Mouse (Mus musculus) olfactory bulb, adult 2 months (tissue): ENCODE measurements around the gene Gusb.

Source experiments
- CTCF ChIP-seq: fragments of 200-500 bp; IDR thresholded peaks from 2 replicates; pipeline ENCODE4 v1.5.1; 2012; ENCODE audit warnings: low read depth, mild to moderate bottlenecking, low read length, moderate library complexity; ENCODE audit not compliant: insufficient read depth
- POLR2A ChIP-seq: fragments of 200-500 bp; IDR thresholded peaks from 2 replicates; pipeline ENCODE4 v1.6.1; 2012; ENCODE audit warnings: mild to moderate bottlenecking, low read depth, low read length, moderate library complexity; ENCODE audit not compliant: insufficient read depth

DNA sequence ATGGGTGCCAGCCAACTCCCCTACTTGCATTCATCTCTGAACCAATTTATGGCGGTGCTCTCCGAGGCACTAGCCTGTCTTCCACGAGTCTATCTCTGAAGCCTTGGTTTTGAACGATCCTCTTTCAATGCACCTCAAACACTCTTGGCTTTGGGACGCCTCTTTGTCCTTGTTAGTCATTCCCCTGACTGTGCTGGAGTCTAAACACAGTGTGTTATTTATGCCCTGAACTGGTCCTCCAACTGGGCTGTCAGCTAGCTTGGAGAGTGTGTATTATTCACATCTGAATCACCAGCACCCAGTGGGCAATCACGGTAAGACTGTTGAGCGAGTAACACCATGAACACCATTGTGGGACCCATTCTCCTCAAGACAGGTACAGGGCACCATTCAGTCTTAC is 24.8 kb upstream of the Gusb start:
- TF ChIP-seq CTCF (no peak), POLR2A (no peak)
